Mouse (Mus musculus) testis, adult 2 months (tissue): ENCODE measurements at regions not wholly inside any gene's neighbourhood (a gene's known extent, or its start where the extent isn't known, plus 50 kb on each side); places are given as distances from the start of the nearest gene placed in this dataset.

Experiments
- H3K27ac ChIP-seq: fragments of 200-500 bp; 2 replicates; pipeline ENCODE4 v1.5.1; 2012; ENCODE audit warnings: low read depth, low read length; ENCODE audit not compliant: control insufficient read depth, insufficient read depth
- H3K27me3 ChIP-seq: fragments of 200-500 bp; 2 replicates; pipeline ENCODE4 v1.6.1; 2012; ENCODE audit warnings: mild to moderate bottlenecking, low read length, moderate library complexity; ENCODE audit not compliant: control insufficient read depth, insufficient read depth
- H3K36me3 ChIP-seq: fragments of 200-500 bp; 2 replicates; pipeline ENCODE4 v1.6.1; 2012; ENCODE audit warnings: mild to moderate bottlenecking, low read length; ENCODE audit not compliant: control insufficient read depth, insufficient read depth
- H3K4me1 ChIP-seq: fragments of 200-500 bp; 2 replicates; pipeline ENCODE4 v1.6.1; 2012; ENCODE audit warnings: low read length; ENCODE audit not compliant: control insufficient read depth, insufficient read depth
- H3K4me3 ChIP-seq: fragments of 200-500 bp; 2 replicates; pipeline ENCODE4 v1.5.1; 2012; ENCODE audit warnings: low read depth, mild to moderate bottlenecking, low read length, moderate library complexity, mixed read lengths; ENCODE audit not compliant: control insufficient read depth
- CTCF ChIP-seq: fragments of 200-500 bp; IDR thresholded peaks from 2 replicates; pipeline ENCODE4 v1.5.1; 2012; ENCODE audit warnings: low read depth, mild to moderate bottlenecking, inconsistent platforms, low read length, moderate library complexity; ENCODE audit not compliant: control insufficient read depth, insufficient read depth, insufficient replicate concordance
- POLR2A ChIP-seq: fragments of 200-500 bp; IDR thresholded peaks from 2 replicates; pipeline ENCODE4 v1.6.1; 2012; ENCODE audit warnings: low read depth, mild to moderate bottlenecking, inconsistent platforms, low read length, moderate library complexity; ENCODE audit not compliant: control insufficient read depth

DNA sequence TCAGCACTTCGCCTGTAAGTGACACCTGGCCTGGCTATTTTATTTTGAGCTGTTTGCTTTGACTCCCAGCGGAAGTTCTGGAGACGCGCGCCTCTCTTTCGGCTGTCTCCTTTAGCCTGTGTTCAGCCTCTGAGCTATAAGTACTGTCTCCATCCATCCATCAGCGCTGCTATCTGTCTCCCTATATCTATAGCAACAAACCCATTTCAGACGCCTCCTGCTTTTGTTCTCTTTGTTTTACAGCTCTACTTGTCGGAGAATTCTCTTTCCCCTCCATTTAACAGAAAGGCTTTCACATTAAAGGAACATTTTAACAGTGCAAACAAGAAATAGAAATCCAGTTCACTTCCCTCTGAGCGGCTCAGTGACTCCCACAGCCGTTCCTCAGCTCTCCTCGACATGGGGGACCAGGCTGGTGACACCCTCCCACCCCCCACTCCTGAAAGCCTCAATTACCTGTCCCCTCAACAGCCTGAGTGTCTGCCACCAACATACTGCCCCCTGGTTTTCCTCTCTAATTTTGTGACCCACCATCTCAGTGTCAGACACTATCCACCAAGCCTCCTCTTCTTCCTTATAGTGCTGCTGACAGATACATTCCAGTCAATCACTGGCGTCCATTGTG lies 682.7 kb downstream of the Gm9195 start:
- Histone ChIP-seq H3K27me3 (no peaks in the 10 kb centered on the region), H3K4me3 (no peak overlapping the region)
- no peak for TF ChIP-seq POLR2A
- no peak for TF ChIP-seq CTCF

DNA sequence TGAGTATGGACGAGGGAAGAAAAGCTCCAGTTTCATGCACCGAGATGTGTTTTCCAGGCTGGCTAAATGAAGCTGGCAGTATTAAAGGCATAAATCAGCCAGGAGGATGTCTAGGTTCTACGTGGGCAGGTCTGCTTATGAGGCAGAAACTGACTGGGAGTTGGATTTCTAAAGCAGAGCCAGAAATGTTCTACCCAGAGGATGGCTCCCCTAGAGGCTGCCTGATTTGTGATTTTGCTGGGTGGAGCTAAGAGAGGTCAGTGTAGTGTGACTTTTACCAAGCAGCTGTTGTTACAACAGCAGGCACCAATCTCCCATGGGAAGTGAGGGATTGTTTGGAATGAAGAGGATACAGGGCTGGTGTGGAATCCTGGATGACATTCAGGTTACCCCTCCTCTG lies 686.0 kb downstream of the Gm9195 start:
- H3K27me3 ChIP-seq = no peaks in the 10 kb centered on the region
- H3K36me3 ChIP-seq = no peaks in the 10 kb centered on the region
- TF ChIP-seq POLR2A (no peak), CTCF (no peak)
- no peak overlapping the region for H3K27ac ChIP-seq
- no peak overlapping the region for H3K4me3 ChIP-seq
- H3K4me1 ChIP-seq = no peaks in the 10 kb centered on the region

More for the DNA sequence above, 682.7 kb downstream of the Gm9195 start:
- Histone ChIP-seq H3K27ac (no peak overlapping the region), H3K36me3 (no peaks in the 10 kb centered on the region), H3K4me1 (no peaks in the 10 kb centered on the region)

DNA sequence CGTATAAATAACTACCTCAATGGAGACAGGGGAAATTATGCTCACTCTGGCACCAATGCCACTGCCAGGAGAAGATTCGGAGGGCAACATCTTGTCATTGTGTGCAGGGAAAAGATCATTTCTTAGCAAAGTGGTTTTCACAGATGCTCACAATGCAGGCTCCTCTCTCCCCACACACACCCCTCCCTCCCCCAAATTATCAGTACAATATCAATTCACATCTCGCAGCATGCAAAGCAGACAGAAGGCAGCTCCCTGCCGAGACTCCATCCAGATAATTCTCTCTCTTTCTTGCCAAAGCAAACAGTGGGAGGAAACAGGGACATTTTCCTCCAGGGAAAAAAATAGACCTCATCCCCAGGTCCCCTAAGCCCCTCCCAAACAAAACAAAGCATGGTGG lies 691.8 kb downstream of the Gm9195 start:
- Histone ChIP-seq H3K4me1 (no peaks in the 10 kb centered on the region), H3K27me3 (no peaks in the 10 kb centered on the region), H3K27ac (no peak overlapping the region), H3K4me3 (no peak overlapping the region), H3K36me3 (no peaks in the 10 kb centered on the region)
- TF ChIP-seq CTCF (no peak), POLR2A (no peak)

DNA sequence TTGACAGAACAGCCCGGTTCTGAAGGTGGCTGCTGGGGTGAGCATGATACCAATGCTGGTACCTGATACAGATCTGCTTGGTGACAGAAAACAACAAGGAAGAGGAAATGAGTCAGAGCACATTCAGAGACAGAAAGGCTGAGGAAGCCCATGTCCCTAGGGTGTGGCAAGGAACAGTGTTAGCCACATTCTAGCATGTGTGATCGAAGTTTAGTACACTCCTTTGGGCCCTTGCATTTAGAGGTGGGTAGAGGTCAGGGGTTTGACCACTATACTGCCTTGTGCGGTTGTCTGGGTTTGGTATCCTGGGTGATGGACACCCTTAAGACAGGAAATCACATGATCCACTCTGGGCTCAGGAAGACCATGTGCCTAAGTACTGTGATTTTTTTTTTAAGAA lies 695.9 kb downstream of the Gm9195 start:
- Histone ChIP-seq H3K27ac (no peak overlapping the region), H3K36me3 (no peaks in the 10 kb centered on the region), H3K4me1 (no peaks in the 10 kb centered on the region), H3K27me3 (no peaks in the 10 kb centered on the region), H3K4me3 (no peak overlapping the region)
- TF ChIP-seq CTCF (no peak), POLR2A (no peak)

DNA sequence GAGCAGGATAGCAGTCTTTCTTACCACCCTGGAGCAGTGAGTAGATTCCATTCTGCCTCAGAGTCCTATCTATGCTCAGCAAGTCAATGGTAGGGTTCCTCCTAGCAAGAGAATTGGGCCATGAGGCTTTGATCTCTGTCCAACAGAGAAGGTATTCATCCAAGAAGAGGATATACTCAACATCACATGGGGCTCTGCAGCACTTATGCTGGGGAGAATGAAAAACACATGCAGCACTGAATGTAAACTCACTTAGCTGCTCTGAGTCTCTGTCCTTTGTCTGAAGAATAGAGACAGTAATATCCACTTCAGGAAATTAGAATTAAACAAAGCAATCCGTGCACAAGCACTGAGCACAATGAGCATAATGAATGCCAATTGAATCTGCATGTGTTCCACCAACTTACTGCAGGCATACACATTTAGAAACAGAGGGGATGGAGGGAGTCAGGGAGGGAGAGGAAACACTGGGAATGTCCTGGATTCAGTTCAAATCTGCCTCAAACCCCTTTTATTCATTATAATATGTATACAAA lies 714.6 kb downstream of the Gm9195 start:
- H3K4me3 ChIP-seq = no peak overlapping the region
- H3K36me3 ChIP-seq = no peaks in the 10 kb centered on the region
- H3K27ac ChIP-seq = no peak overlapping the region
- TF ChIP-seq CTCF (no peak), POLR2A (no peak)
- H3K4me1 ChIP-seq = no peaks in the 10 kb centered on the region
- no peaks in the 10 kb centered on the region for H3K27me3 ChIP-seq

DNA sequence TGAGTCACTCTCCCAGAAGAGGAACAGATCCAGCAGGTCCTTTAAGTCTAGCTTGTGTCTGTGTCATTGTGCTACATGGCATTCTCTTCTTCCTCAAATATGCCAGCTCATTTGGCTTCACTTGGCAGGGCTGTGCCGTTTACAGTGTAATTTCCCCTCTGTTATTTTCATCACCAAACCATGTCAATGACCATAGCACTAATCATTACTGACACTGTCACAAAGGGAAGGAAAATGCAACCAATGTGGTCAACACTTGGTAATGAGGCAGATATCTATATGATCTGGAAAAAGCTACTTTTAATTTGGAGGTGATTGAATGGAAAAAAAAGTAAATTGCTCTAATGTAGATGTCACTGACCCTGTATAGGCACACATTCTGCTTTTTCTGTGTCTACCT lies 724.8 kb downstream of the Gm9195 start:
- no peak for TF ChIP-seq POLR2A
- no peak for TF ChIP-seq CTCF
- H3K4me3 ChIP-seq = no peak overlapping the region
- no peak overlapping the region for H3K27ac ChIP-seq
- no peaks in the 10 kb centered on the region for H3K27me3 ChIP-seq
- H3K4me1 ChIP-seq = no peaks in the 10 kb centered on the region
- H3K36me3 ChIP-seq = no peaks in the 10 kb centered on the region

DNA sequence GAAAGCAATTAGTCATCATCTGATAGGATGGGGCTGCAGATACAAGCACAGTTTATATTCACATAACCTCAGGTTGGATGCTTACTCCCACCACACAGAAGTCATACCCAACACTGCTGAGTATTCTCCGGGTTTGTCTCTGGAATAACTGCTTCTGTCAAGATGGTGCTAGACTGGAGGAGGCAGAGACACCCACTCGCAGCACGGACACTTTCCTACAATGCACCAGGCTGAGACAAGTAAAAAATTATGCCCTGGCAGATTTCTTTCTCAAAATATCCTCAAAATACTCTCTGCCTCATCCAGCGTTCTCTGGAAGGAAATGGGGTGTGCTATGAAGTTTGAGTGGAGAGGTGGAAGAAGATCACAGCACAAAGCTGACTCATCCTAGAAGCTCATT lies 763.1 kb downstream of the Gm9195 start:
- Histone ChIP-seq H3K4me1 (no peaks in the 10 kb centered on the region), H3K27ac (no peak overlapping the region), H3K36me3 (no peaks in the 10 kb centered on the region), H3K27me3 (no peaks in the 10 kb centered on the region), H3K4me3 (no peak overlapping the region)
- TF ChIP-seq CTCF (no peak), POLR2A (no peak)
